Mouse (Mus musculus) leukemia stem cell, adult 10-12 weeks (primary cell): ENCODE measurements around the gene Hspb1. TPM values are rescaled to one million over a fixed set of nuclear protein-coding genes. Genes with fewer than 3 reads are reported as not detected.

ENCODE experiments used
- polyA plus RNA-seq: library from polyadenylated mRNA; stranded (reverse); fragments of >175 nt; gene quantifications from 2 replicates; pipeline ENCODE4 v1.2.3, GENCODE M21; 2012; ENCODE audit warnings: low replicate concordance

The Hspb1 gene
- polyA plus RNA-seq: 0.27 and 0.68 TPM in 2 replicates

GRCm38 (mm10) chr5:135887675-135888102, at the start of gene Hspb1:
Gene Hspb1, plus strand, starts transcription at chr5:135887919.

GRCm38 (mm10) chr5:135934481-135935175, 46.9 kb downstream of the Hspb1 start, which contains the start of gene Ywhag:
Gene Ywhag, minus strand, starts transcription at chr5:135934616.

Other genes starting within 250 kb of the Hspb1 start
- gene Por, start 217.9 kb upstream of the Hspb1 start, polyA plus RNA-seq: 93.9 and 171 TPM in 2 replicates
- 12.3 and 15.8 TPM in 2 replicates for gene Tmem120a, start 143.5 kb upstream of the Hspb1 start, polyA plus RNA-seq
- gene Styxl1, start 109.5 kb upstream of the Hspb1 start, polyA plus RNA-seq: not detected in 2 replicates
- gene Mdh2, start 109.4 kb upstream of the Hspb1 start, polyA plus RNA-seq: 199 and 638 TPM in 2 replicates
- not detected in 2 replicates for gene Srrm3, start 81.0 kb upstream of the Hspb1 start, polyA plus RNA-seq
- gene Ywhag, start 46.7 kb downstream of the Hspb1 start, polyA plus RNA-seq: 66.6 and 168 TPM in 2 replicates
- gene Ssc4d, start 86.6 kb downstream of the Hspb1 start, polyA plus RNA-seq: 0.08 and 0.55 TPM in 2 replicates
- not detected in 2 replicates for gene Zp3, start 92.2 kb downstream of the Hspb1 start, polyA plus RNA-seq
- 22.8 and 36.0 TPM in 2 replicates for gene Dtx2, start 106.9 kb downstream of the Hspb1 start, polyA plus RNA-seq
- 0.14 and 0.20 TPM in 2 replicates for gene Upk3b, start 150.6 kb downstream of the Hspb1 start, polyA plus RNA-seq
- not detected in 2 replicates for gene Upk3bl, start 166.6 kb downstream of the Hspb1 start, polyA plus RNA-seq
- 8.1 and 9.3 TPM in 2 replicates for gene Rasa4, start 196.0 kb downstream of the Hspb1 start, polyA plus RNA-seq
- gene Polr2j, start 228.7 kb downstream of the Hspb1 start, polyA plus RNA-seq: 16.3 and 42.3 TPM in 2 replicates
- 98.4 and 153 TPM in 2 replicates for gene Lrwd1, start 248.2 kb downstream of the Hspb1 start, polyA plus RNA-seq
- gene Alkbh4, start 248.2 kb downstream of the Hspb1 start, polyA plus RNA-seq: 36.7 and 46.7 TPM in 2 replicates